Mouse (Mus musculus) c-Kit-positive CD71-positive TER-119-positive erythroid progenitor cells, embryonic 14.5 days (primary cell): ENCODE measurements around the gene Csn1s2a.
"Not testable (repeated sequence)": the region's sequence is repeated elsewhere in the genome, so short reads cannot be mapped to it uniquely, and the experiment has no call there.

ENCODE experiments used
- DNase-seq: peaks from one replicate; pipeline ENCODE4 v3.0.0-alpha.2; 2013; ENCODE audit warnings: low spot score

Gene Csn1s2a

DNA sequence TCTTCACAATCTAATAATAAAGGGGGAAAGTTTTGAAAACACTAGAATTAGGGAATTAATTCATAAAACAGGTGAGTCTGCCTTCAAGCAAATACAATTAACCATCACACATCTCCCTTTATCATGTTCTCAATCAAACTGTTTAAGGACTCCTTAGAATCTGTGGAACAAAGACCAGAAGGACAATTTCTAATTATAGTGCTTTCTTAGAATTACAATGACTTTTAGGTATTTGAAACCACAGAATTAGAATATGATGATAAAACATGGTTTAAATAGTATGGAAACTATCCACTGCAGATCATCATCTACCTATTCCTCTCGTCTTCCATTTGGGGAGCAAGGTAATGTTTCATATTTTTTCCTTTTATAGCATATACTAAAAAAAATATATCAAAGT lies at the start of gene Csn1s2a:
Gene Csn1s2a (plus strand): TSS at position 301 of the 400 bp plus-strand sequence.
- DNase-seq: no peak

DNA sequence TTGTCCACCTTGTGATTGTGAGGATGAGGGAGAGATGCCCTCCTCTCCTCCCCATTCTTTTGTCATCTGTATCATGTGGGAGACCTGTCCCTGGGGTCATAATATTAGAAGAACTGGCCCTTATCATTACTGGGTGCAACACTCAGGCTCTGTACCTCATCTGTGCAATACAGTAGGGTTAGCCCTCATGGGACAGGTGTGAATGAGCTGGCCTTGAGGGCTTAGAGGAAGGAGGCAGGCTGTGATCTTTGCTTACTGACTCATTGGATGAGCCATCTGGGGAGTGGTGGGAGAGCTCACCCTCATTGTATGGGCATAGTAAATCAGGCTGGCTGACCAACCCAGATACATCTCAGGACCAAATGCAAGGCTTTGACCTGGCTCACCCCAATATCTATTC lies 39.5 kb upstream of the Csn1s2a start:
- no peak for DNase-seq

GRCm38 (mm10) chr5:87753471-87753870 lies 20.9 kb upstream of the Csn1s2a start:
- DNase-seq: no peak

DNA sequence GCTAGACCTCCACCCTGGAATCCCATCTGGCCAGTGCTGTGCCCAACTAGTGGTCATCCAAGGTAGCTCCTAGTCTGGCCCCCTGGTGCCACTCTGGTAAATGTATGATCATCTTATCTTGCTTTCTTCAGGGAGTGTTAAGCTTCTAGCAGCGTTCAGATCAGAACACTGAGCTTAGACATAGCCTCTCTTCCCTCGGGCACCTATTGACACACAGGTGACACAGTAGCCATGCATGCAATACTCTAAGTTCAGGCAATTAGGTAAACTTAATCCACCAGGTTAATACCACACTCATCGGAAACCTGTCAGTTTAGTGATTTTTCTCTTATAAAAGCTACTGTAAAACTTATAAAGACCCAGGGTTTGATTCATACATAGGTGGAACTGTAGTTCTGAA lies 9.8 kb upstream of the Csn1s2a start:
- no peak for DNase-seq

DNA sequence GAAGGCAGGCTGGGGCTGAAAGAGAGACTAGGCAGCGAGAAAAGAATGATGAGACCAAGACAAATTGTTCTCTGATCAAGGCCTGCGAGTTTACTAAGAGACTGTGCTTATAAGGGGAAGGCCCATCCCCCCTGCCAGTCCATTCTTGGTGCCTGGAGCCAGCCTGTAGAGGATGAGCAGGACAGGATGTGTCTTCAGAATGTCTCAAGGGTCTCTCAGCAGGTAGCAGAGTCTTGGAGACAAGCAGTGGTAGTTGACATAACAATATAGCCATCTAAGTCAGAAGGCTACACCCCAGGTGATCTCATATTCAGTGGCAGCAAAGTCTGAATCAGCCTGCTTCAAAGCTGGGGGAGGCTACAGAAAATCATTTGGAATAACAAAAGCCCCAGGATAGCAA lies 2.2 kb upstream of the Csn1s2a start:
- DNase-seq: not testable (repeated sequence)

- DNase-seq: no peak
These were observed 8.4 kb downstream of the Csn1s2a start for GRCm38 (mm10) chr5:87782731-87783130.

DNA sequence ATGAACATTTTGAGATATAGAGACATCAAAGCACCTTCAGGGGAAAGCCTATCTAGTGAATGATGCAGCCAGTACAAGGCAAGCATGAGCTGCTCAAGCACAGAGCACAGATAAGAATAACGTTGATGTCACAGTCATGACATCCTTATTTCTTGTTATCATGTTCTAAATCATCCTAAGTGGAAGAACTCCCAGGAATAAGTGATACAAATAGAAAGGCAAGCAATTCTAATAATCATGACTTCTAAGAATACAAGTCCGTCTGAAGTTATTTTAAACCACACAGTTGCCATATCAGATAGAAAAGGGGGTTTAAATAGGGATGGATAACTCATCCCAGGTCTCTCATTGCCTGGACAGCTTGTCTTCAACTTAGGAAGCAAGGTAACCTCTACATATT lies 33.4 kb downstream of the Csn1s2a start, which contains the start of gene Csn1s2b:
Gene Csn1s2b (plus strand): TSS at position 301 of the 400 bp plus-strand sequence.
- no peak for DNase-seq

DNA sequence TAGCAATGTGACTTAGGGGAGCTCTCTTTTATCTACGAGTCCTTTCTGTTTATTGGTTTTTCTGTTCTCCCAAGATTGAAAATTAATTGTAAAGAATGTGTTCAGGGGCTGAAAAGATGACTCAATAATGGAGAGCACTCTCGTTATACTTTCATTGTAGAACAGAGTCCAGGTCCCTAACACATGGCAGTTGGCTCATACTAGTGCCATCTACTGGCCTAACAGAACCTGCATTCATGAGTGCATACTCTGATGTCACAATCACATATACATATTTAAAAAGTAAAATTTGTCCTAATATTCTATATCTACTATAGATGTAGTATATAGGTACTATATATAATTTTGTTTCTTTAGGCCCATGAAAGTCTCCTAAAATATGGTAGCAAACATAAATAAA lies 34.9 kb downstream of the Csn1s2a start:
- DNase-seq: no peak

GRCm38 (mm10) chr5:87825386-87825785 lies 51.0 kb downstream of the Csn1s2a start, which contains the start of gene Prr27:
Gene Prr27, plus strand, starts transcription at chr5:87825686.
- DNase-seq: no peak
